Mouse (Mus musculus) neural tube, embryonic 14.5 days (tissue): ENCODE results near the gene Timp1. TPM values are rescaled to one million over a fixed set of nuclear protein-coding genes. Genes with fewer than 3 reads are reported as not detected.
A peak's percentile ranks its signal among the peaks of the same experiment; 100 is the strongest.

ENCODE experiments used
- ATAC-seq: fragments of 200-750 bp; cut with Nextera tagmentation; 2 replicates; pipeline ENCODE4 v1.8.0; 2017; ENCODE audit warnings: low read depth, mild to moderate bottlenecking, moderate TSS enrichment, moderate library complexity
- H3K27ac ChIP-seq: fragments of 300-500 bp; sonication (generic); 2 replicates; pipeline ENCODE4 v1.5.1; 2014; ENCODE audit warnings: low read depth, mild to moderate bottlenecking, control low read depth, low read length, moderate library complexity, mixed read lengths
- H3K27me3 ChIP-seq: fragments of 300-500 bp; sonication (generic); 2 replicates; pipeline ENCODE4 v1.6.1; 2014; ENCODE audit warnings: low read length; ENCODE audit not compliant: control insufficient read depth, insufficient read depth
- H3K36me3 ChIP-seq: fragments of 300-500 bp; sonication (generic); 2 replicates; pipeline ENCODE4 v1.6.1; 2014; ENCODE audit warnings: low read length, mixed read lengths; ENCODE audit not compliant: control insufficient read depth, insufficient read depth
- H3K4me1 ChIP-seq: fragments of 300-500 bp; sonication (generic); 2 replicates; pipeline ENCODE4 v1.6.1; 2014; ENCODE audit warnings: low read length; ENCODE audit not compliant: control insufficient read depth, insufficient read depth
- H3K4me2 ChIP-seq: fragments of 300-500 bp; sonication (generic); 2 replicates; pipeline ENCODE4 v1.6.1; 2014; ENCODE audit warnings: mild to moderate bottlenecking, low read depth, low read length, control low read depth
- H3K4me3 ChIP-seq: fragments of 300-500 bp; sonication (generic); 2 replicates; pipeline ENCODE4 v1.5.1; 2014; ENCODE audit warnings: low read depth, low read length, control low read depth, mixed read lengths
- H3K9ac ChIP-seq: fragments of 300-500 bp; sonication (generic); replicated peaks from 2 replicates; pipeline ENCODE4 v1.6.1; 2014; ENCODE audit warnings: low read depth, mild to moderate bottlenecking, control low read depth, low read length, mixed read lengths
- H3K9me3 ChIP-seq: fragments of 300-500 bp; sonication (generic); 2 replicates; pipeline ENCODE4 v1.6.1; 2016; ENCODE audit warnings: low read length; ENCODE audit not compliant: control insufficient read depth
- WGBS: fragments of 180-500 bp; shearing (Covaris S2); extraction: QIAGEN DNeasy Blood & Tissue Kit; methylation state at CpG from one replicate; pipeline ENCODE4 v1.1.7; 2014; 5-methylcytosine and 5-hydroxymethylcytosine counted together
- polyA plus RNA-seq: library from polyadenylated mRNA; unstranded; fragments of >200 nt; fragmentation: Nextera tagmentation; extraction: Ambion mirVana; gene quantifications from 2 replicates; pipeline ENCODE4 v1.2.1, GENCODE M21; 2014

The Timp1 gene
- polyA plus RNA-seq: 2.0 and 5.6 TPM in 2 replicates

- H3K36me3 ChIP-seq: no peaks in the 10 kb centered on the region
- 16% methylated on average over 18 of the region's 18 CpGs for WGBS
- no peaks in the 10 kb centered on the region for H3K27me3 ChIP-seq
- H3K4me3 ChIP-seq: no peak within 1 kb of the TSS
- no peaks in the 10 kb centered on the region for H3K4me1 ChIP-seq
- no peak within 1 kb of the TSS for H3K9ac ChIP-seq
- 0 out of 2 replicates have a peak, but pooled peaks have one; percentile 15 for ATAC-seq
- H3K4me2 ChIP-seq: no peak within 1 kb of the TSS
- no peak within 1 kb of the TSS for H3K27ac ChIP-seq
- H3K9me3 ChIP-seq: no peaks in the 10 kb centered on the region
Measured at GRCm38 (mm10) chrX:20869962-20870513, at the start of gene Timp1. Gene Timp1 (plus strand): TSS chrX:20870166.

- Histone ChIP-seq H3K4me1 (no peaks in the 10 kb centered on the region), H3K4me3 (no peak overlapping the region), H3K27ac (no peak overlapping the region), H3K4me2 (no peak overlapping the region), H3K9me3 (no peaks in the 10 kb centered on the region), H3K27me3 (no peaks in the 10 kb centered on the region), H3K36me3 (no peaks in the 10 kb centered on the region), H3K9ac (no peak overlapping the region)
- 35% methylated on average over 5 of the region's 5 CpGs for WGBS
- ATAC-seq: peak; percentile 89
Measured at GRCm38 (mm10) chrX:20828934-20829333, 41.0 kb upstream of the Timp1 start.

DNA sequence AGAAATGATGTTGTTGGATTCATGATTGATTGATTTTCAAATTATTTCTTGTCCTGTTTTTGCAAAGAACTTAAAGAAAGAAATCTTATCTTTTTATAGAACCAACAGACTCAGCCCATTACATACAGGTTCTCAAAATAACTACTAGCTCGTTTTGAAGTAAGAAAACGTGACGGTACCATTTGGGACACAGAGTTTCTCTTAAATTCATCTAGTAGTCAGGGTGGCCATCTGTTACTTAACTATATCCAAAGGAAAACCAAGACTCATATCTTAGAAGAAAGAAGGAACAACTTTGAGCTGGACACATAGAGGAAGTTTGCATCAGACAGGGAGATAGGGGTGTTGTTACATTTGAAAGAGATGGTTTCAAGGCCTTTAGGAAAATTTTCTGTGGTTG, 22.7 kb upstream of the Timp1 start:
- no peak overlapping the region for H3K4me2 ChIP-seq
- no peak overlapping the region for H3K9ac ChIP-seq
- H3K4me3 ChIP-seq: no peak overlapping the region
- H3K9me3 ChIP-seq: no peaks in the 10 kb centered on the region
- 92% methylated on average over 3 of the region's 3 CpGs for whole genome bisulfite sequencing
- H3K27me3 ChIP-seq: no peaks in the 10 kb centered on the region
- peaks cover 4% of the 10 kb centered on the region; the same call in 1 of the 2 replicates for H3K4me1 ChIP-seq
- H3K27ac ChIP-seq: no peak overlapping the region
- ATAC-seq: no peak
- H3K36me3 ChIP-seq: 0 out of 2 replicates have a peak, but pooled peaks cover 3% of the 10 kb centered on the region

DNA sequence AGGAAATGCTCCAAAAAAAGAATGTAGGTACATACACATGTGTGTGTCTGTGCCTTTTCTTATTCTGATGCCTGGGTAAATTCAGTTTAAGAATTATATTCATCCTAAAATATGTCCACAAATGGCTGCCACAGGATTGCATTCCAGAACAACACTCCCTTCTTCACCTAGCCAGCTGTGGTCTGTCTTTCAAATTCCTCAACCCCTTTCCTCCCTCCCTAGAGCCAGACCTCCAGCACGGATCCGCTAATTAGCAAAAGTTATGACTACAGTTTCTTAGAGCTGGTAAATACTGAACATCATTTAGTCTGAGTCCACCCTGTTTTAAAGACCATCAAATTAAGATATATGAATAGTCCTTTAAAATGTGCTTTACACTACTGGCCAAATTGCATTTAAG, 22.1 kb upstream of the Timp1 start:
- Histone ChIP-seq H3K36me3 (0 out of 2 replicates have a peak, but pooled peaks cover 3% of the 10 kb centered on the region), H3K9me3 (no peaks in the 10 kb centered on the region), H3K4me3 (peak overlapping the region; percentile 9; the same call in 1 of the 2 replicates), H3K4me1 (peaks cover 4% of the 10 kb centered on the region; the same call in 1 of the 2 replicates), H3K4me2 (peak overlapping the region; percentile 33; the same call in 1 of the 2 replicates), H3K9ac (no peak overlapping the region), H3K27me3 (no peaks in the 10 kb centered on the region), H3K27ac (peak overlapping the region; percentile 62)
- peak; percentile 45 for ATAC-seq
- WGBS: 36% methylated on average over 2 of the region's 2 CpGs

DNA sequence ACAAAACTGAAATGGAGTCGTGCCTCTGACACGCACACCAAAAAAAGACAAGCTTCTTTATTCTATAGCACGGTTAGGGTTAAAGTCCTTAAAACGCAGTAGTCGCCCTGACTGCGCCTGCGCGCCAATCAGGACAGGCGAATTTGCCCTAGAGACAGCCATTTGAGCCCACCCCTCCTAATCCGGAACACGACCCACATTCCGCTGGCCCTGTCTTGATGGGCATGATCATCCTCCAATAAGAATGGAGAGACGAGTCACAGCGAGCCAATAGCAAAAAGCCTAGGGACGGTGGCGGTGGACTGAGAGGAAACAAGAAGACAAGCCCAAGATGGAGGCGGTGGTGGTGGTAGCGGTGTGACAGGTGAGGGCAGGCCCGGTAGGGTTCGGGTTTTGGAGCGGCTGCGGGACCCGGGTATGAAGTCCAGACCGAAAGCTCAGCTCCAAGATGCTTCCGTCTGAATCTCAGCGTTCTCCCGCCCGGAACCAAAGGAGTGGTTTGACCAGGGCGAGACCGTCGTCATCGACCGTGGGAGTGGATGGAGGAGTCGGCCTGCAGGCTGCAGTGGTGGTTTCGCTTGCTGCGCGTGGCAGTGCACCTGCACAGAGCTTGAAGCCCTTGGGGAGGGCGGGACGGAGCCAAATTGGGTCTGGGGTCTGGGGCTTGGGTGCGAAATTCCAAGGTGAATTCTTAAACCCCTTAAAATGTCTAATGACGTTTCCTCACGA, 21.5 kb upstream of the Timp1 start:
- H3K4me1 ChIP-seq: peaks cover 4% of the 10 kb centered on the region; the same call in 1 of the 2 replicates
- 15% methylated on average over 42 of the region's 42 CpGs for WGBS

DNA sequence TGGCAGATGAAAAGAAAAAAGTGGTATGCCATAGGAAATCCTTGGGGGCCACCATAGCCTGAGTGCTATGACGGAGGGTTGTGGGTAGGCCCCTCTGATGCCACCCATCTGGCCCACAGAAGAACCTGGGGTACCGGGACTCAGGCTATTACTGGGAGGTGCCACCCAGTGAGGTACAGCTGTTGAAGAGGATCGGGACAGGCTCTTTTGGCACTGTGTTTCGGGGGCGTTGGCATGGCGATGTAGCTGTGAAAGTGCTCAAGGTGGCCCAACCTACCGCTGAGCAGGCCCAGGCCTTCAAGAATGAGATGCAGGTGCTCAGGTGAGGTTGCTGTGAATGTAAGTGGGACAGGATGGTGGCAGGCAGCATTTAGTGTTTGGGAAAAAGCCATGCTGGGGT, 16.2 kb upstream of the Timp1 start:
- H3K9ac ChIP-seq: no peak overlapping the region
- no peak overlapping the region for H3K4me3 ChIP-seq
- H3K27me3 ChIP-seq: no peaks in the 10 kb centered on the region
- WGBS: 92% methylated on average over 7 of the region's 7 CpGs
- H3K9me3 ChIP-seq: no peaks in the 10 kb centered on the region
- peaks cover 11% of the 10 kb centered on the region; the same call in 1 of the 2 replicates for H3K36me3 ChIP-seq
- no peak overlapping the region for H3K27ac ChIP-seq
- H3K4me2 ChIP-seq: no peak overlapping the region
- no peak for ATAC-seq
- peaks cover 4% of the 10 kb centered on the region; the same call in 1 of the 2 replicates for H3K4me1 ChIP-seq

More for the DNA sequence above, 21.5 kb upstream of the Timp1 start:
- H3K27ac ChIP-seq: peak overlapping the region; percentile 69
- H3K36me3 ChIP-seq: peaks cover 6% of the 10 kb centered on the region; the same call in 1 of the 2 replicates
- H3K4me3 ChIP-seq: peak overlapping the region; percentile 50
- no peaks in the 10 kb centered on the region for H3K27me3 ChIP-seq
- H3K9ac ChIP-seq: peak overlapping the region; percentile 67
- peak; percentile 99 for ATAC-seq
- H3K9me3 ChIP-seq: no peaks in the 10 kb centered on the region
- peak overlapping the region; percentile 67 for H3K4me2 ChIP-seq

GRCm38 (mm10) chrX:20861453-20862104, 8.4 kb upstream of the Timp1 start:
- Histone ChIP-seq H3K4me1 (no peaks in the 10 kb centered on the region), H3K27ac (no peak overlapping the region), H3K27me3 (no peaks in the 10 kb centered on the region), H3K9me3 (no peaks in the 10 kb centered on the region), H3K36me3 (0 out of 2 replicates have a peak, but pooled peaks cover 4% of the 10 kb centered on the region), H3K4me3 (no peak overlapping the region), H3K4me2 (no peak overlapping the region), H3K9ac (no peak overlapping the region)
- 71% methylated on average over 5 of the region's 5 CpGs for WGBS
- no peak for ATAC-seq

DNA sequence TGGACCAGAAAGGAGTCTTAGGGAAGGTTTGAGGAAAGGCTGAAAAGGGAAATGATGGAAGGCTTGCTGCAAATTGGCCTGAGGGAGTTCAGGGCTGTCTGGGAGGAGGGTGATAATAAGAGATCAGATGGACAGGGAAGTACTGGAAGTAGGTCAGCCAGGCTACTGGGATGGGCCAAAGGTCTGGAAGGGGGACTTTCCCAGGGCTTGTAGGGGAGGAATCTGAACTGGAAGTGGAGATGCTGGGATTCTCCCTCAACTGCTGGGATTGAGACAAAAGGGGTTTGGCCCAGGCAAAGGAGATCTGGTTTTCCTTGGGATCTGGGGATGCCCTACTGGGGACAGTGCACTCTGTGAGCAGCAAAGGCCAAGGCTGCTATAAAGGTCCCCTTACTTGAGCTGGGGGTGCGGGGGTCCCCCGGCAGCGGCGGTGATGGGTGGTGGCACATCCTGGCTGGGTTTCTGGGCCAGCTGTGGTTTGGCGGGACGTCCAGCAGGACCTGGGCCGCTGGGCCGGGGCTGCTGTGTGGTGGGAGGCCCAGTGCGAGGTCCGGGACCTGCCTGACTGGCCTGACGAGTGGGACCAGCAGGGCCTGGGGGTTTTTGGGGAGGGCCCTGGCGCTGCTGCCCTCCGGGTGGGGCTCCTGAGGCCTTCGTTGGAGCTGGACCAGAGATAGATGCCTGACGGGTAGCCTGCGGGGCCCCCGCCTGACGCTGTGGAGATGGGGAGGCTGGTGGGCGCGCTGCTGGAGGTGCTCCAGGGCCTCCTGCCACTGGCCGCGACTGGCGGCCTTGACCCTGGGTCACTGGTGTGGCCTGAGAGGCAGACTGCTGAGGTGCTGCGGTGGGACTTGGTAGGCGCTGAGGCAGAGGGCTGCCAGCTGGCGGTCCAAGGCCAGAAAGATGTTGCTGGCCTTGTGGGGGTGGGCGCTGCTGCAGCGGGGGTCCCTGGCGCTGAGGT, 7.6 kb upstream of the Timp1 start:
- H3K36me3 ChIP-seq: no peaks in the 10 kb centered on the region
- H3K9me3 ChIP-seq: no peaks in the 10 kb centered on the region
- 40% methylated on average over 27 of the region's 29 CpGs for WGBS
- H3K27me3 ChIP-seq: no peaks in the 10 kb centered on the region
- H3K4me2 ChIP-seq: no peak overlapping the region
- no peak for ATAC-seq
- no peaks in the 10 kb centered on the region for H3K4me1 ChIP-seq
- H3K9ac ChIP-seq: no peak overlapping the region
- H3K27ac ChIP-seq: no peak overlapping the region
- no peak overlapping the region for H3K4me3 ChIP-seq
